Comparison of ENCODE assay signal across 12 mouse cellular contexts in genomic region chr1:55194064-55194915, GRCm38 (mm10). TPM values are rescaled to one million over a fixed set of nuclear protein-coding genes. Genes with fewer than 3 reads are reported as not detected.
DNase-seq lines count a peak whose midpoint lies in the region; ATAC-seq lines count a peak whose summit lies in the region.
"Had no signal": no experiment of that assay in that cellular context is flagged by ENCODE, and none has a peak within 500 bp of the region (broad histone marks: within the 10 kb centered on the region; RNA-seq: fewer than 3 reads in every experiment).

No protein-coding gene starts in this region.

- no peaks in the 10 kb centered on the region for H3K27me3 ChIP-seq in kidney, embryonic 15.5 days
- peaks cover 20% of the 10 kb centered on the region for H3K27me3 ChIP-seq in hindbrain, embryonic 10.5 days (ENCODE audit: insufficient read depth, poor library complexity, severe bottlenecking)
- H3K27me3 ChIP-seq in midbrain, embryonic 13.5 days = peaks cover 6% of the 10 kb centered on the region; the same call in 1 of the 2 replicates
- H3K27me3 ChIP-seq in intestine, embryonic 16.5 days (replicated peaks; ENCODE audit: control insufficient read depth, insufficient read depth, low read length) = no peaks in the 10 kb centered on the region
- H3K27me3 ChIP-seq: heart, embryonic 15.5 days had no signal

- H3K27ac ChIP-seq in kidney, embryonic 15.5 days = peak overlapping the region; percentile 72; the same call in 1 of the 2 replicates
- peak overlapping the region; percentile 29 for H3K27ac ChIP-seq in hindbrain, embryonic 10.5 days
- H3K27ac ChIP-seq in midbrain, embryonic 13.5 days = peak overlapping the region; percentile 56
- no peak overlapping the region for H3K27ac ChIP-seq in intestine, embryonic 16.5 days (ENCODE audit: low read length)
- H3K27ac ChIP-seq: left cerebral cortex, adult 2 months had no signal

- WGBS in kidney, embryonic 15.5 days = 58% methylated on average over 19 of the region's 19 CpGs
- 31% methylated on average over 19 of the region's 19 CpGs for WGBS in hindbrain, embryonic 10.5 days
- WGBS in midbrain, embryonic 13.5 days = 10% methylated on average over 19 of the region's 19 CpGs
- 70% methylated on average over 19 of the region's 19 CpGs for WGBS in intestine, embryonic 16.5 days

- ATAC-seq in kidney, embryonic 15.5 days (replicated peaks; ENCODE audit: low FRiP score) = no peak
- peak; percentile 59 for ATAC-seq in midbrain, embryonic 13.5 days
- no peak for ATAC-seq in intestine, embryonic 16.5 days
- ATAC-seq: liver, postnatal 0 days had no signal

- no peaks in the 10 kb centered on the region for H3K9me3 ChIP-seq in kidney, embryonic 15.5 days (replicated peaks)
- H3K9me3 ChIP-seq in hindbrain, embryonic 10.5 days = no peaks in the 10 kb centered on the region
- H3K9me3 ChIP-seq in midbrain, embryonic 13.5 days = no peaks in the 10 kb centered on the region
- H3K9me3 ChIP-seq in intestine, embryonic 16.5 days (ENCODE audit: control insufficient read depth, low read length) = no peaks in the 10 kb centered on the region
- H3K9me3 ChIP-seq: G1E; heart, embryonic 15.5 days had no signal

- peak; percentile 41 for DNase-seq in adrenal gland, postnatal 10 days
- no peak for DNase-seq in adrenal gland, postnatal 4 days (ENCODE audit: low spot score in 2 of 2)
- no peak for DNase-seq in kidney, adult 9 months
- DNase-seq in hindbrain, embryonic 10.5 days (ENCODE audit: low spot score) = no peak
- no peak for DNase-seq in liver
- DNase-seq: liver, postnatal 0 days had no signal

- no peak overlapping the region for H3K4me3 ChIP-seq in kidney, embryonic 15.5 days (replicated peaks)
- H3K4me3 ChIP-seq in hindbrain, embryonic 10.5 days = peak overlapping the region; percentile 22
- 0 out of 2 replicates have a peak overlapping the region, but pooled peaks have one; percentile 11 for H3K4me3 ChIP-seq in midbrain, embryonic 13.5 days (replicated peaks)
- H3K4me3 ChIP-seq in intestine, embryonic 16.5 days (ENCODE audit: low read length) = no peak overlapping the region
- H3K4me3 ChIP-seq: heart, embryonic 15.5 days; left cerebral cortex, adult 2 months had no signal

- no peak overlapping the region for H3K9ac ChIP-seq in kidney, embryonic 15.5 days
- 0 out of 2 replicates have a peak overlapping the region, but pooled peaks have one; percentile 25 for H3K9ac ChIP-seq in midbrain, embryonic 13.5 days (replicated peaks)
- H3K9ac ChIP-seq in intestine, embryonic 16.5 days (ENCODE audit: low read depth, low read length) = no peak overlapping the region
- H3K9ac ChIP-seq: heart, embryonic 15.5 days; liver, postnatal 0 days had no signal

- H3K36me3 ChIP-seq in kidney, embryonic 15.5 days = no peaks in the 10 kb centered on the region
- no peaks in the 10 kb centered on the region for H3K36me3 ChIP-seq in hindbrain, embryonic 10.5 days
- H3K36me3 ChIP-seq in midbrain, embryonic 13.5 days = no peaks in the 10 kb centered on the region
- no peaks in the 10 kb centered on the region for H3K36me3 ChIP-seq in intestine, embryonic 16.5 days (ENCODE audit: control insufficient read depth, insufficient read depth, low read length)
- H3K36me3 ChIP-seq: G1E; heart, embryonic 15.5 days had no signal

- no peak overlapping the region for H3K4me2 ChIP-seq in kidney, embryonic 15.5 days
- peak overlapping the region; percentile 41 for H3K4me2 ChIP-seq in midbrain, embryonic 13.5 days (replicated peaks)
- no peak overlapping the region for H3K4me2 ChIP-seq in intestine, embryonic 16.5 days (ENCODE audit: low read depth, low read length)
- H3K4me2 ChIP-seq: heart, embryonic 15.5 days had no signal

- H3K4me1 ChIP-seq in kidney, embryonic 15.5 days = peaks cover 40% of the 10 kb centered on the region
- peaks cover 46% of the 10 kb centered on the region for H3K4me1 ChIP-seq in hindbrain, embryonic 10.5 days (replicated peaks)
- peaks cover 43% of the 10 kb centered on the region for H3K4me1 ChIP-seq in midbrain, embryonic 13.5 days (replicated peaks)
- H3K4me1 ChIP-seq in intestine, embryonic 16.5 days (ENCODE audit: control insufficient read depth, insufficient read depth, low read length) = peaks cover 13% of the 10 kb centered on the region

RNA-seq across cellular contexts. Expression of gene Rftn2, which starts 32.3 kb away (rescaled TPM):
- total RNA-seq in adrenal gland, postnatal 10 days (2021) = 10 to 100 TPM; 14.2 to 19.7 TPM
- total RNA-seq in adrenal gland, postnatal 4 days (2021) = 10 to 100 TPM; 32.7 to 33.0 TPM
- 7.6 and 8.4 TPM in 2 replicates for polyA plus RNA-seq in kidney, embryonic 15.5 days (2015; fragmentation: Nextera tagmentation; extraction: Ambion mirVana)
- 7.3 and 8.5 TPM in 2 replicates for polyA plus RNA-seq in hindbrain, embryonic 10.5 days (2016; fragmentation: Nextera tagmentation; extraction: Ambion mirVana)
- 7.6 and 8.5 TPM in 2 replicates for polyA plus RNA-seq in midbrain, embryonic 13.5 days (2015; fragmentation: Nextera tagmentation; extraction: Ambion mirVana)
- polyA plus RNA-seq in intestine, embryonic 16.5 days (2015; fragmentation: Nextera tagmentation; extraction: Ambion mirVana) = 7.0 and 7.1 TPM in 2 replicates

RNA-seq across cellular contexts. Expression of gene Mars2, which starts 42.7 kb away (rescaled TPM):
- 1 to 10 TPM; 5.0 to 5.8 TPM for total RNA-seq in adrenal gland, postnatal 10 days (2021)
- 1 to 10 TPM; 5.2 to 6.0 TPM for total RNA-seq in adrenal gland, postnatal 4 days (2021)
- polyA plus RNA-seq in kidney, embryonic 15.5 days (2015; fragmentation: Nextera tagmentation; extraction: Ambion mirVana) = 2.4 and 2.5 TPM in 2 replicates
- polyA plus RNA-seq in hindbrain, embryonic 10.5 days (2016; fragmentation: Nextera tagmentation; extraction: Ambion mirVana) = 2.7 and 3.2 TPM in 2 replicates
- polyA plus RNA-seq in midbrain, embryonic 13.5 days (2015; fragmentation: Nextera tagmentation; extraction: Ambion mirVana) = 3.2 and 3.6 TPM in 2 replicates
- polyA plus RNA-seq in intestine, embryonic 16.5 days (2015; fragmentation: Nextera tagmentation; extraction: Ambion mirVana) = 5.2 and 5.4 TPM in 2 replicates

Comparison
In these comparisons a context has a peak if more than half of its experiments do, and no peak if none do; other contexts are left out.
1. H3K4me3 ChIP-seq: peak in hindbrain, embryonic 10.5 days (single experiment) and midbrain, embryonic 13.5 days (single experiment); none in kidney, embryonic 15.5 days (single experiment) and intestine, embryonic 16.5 days (single experiment).